Mouse (Mus musculus) brain, adult 2 months (tissue): ENCODE data around the gene Rpl9-ps6.
"Not testable (repeated sequence)": the region's sequence is repeated elsewhere in the genome, so short reads cannot be mapped to it uniquely, and the experiment has no call there.

Source experiments
- DNase-seq: peaks from one replicate; pipeline ENCODE4 v3.0.0; 2011; ENCODE audit warnings: low read depth, low spot score

Rpl9-ps6 gene

GRCm38 (mm10) chr19:32481511-32481910 is 15.1 kb upstream of the Rpl9-ps6 start:
- no peak for DNase-seq

GRCm38 (mm10) chr19:32480791-32481442 is 14.5 kb upstream of the Rpl9-ps6 start:
- DNase-seq, result no peak

GRCm38 (mm10) chr19:32480255-32480654 is 13.9 kb upstream of the Rpl9-ps6 start:
- DNase-seq, result no peak

- no peak for DNase-seq
These were observed 10.3 kb upstream of the Rpl9-ps6 start for GRCm38 (mm10) chr19:32476712-32477052.

- DNase-seq, result no peak
These were observed 9.8 kb upstream of the Rpl9-ps6 start for GRCm38 (mm10) chr19:32476016-32476711.

- no peak for DNase-seq
These were observed 4.3 kb upstream of the Rpl9-ps6 start for GRCm38 (mm10) chr19:32470570-32471263.

GRCm38 (mm10) chr19:32470059-32470497 is 3.7 kb upstream of the Rpl9-ps6 start:
- peak; percentile 84 for DNase-seq

- DNase-seq, result no peak
These were observed 947 bp upstream of the Rpl9-ps6 start for GRCm38 (mm10) chr19:32467325-32467724.

- no peak for DNase-seq
These were observed 1.1 kb downstream of the Rpl9-ps6 start for GRCm38 (mm10) chr19:32465228-32465627.

GRCm38 (mm10) chr19:32463037-32463436 is 3.3 kb downstream of the Rpl9-ps6 start:
- no peak for DNase-seq

GRCm38 (mm10) chr19:32457631-32458030 is 8.7 kb downstream of the Rpl9-ps6 start:
- not testable (repeated sequence) for DNase-seq

- no peak for DNase-seq
These were observed 9.6 kb downstream of the Rpl9-ps6 start for GRCm38 (mm10) chr19:32456744-32457143.

- DNase-seq, result peak; percentile 71
These were observed 14.1 kb downstream of the Rpl9-ps6 start for GRCm38 (mm10) chr19:32452231-32452630.

- DNase-seq, result no peak
These were observed 17.4 kb downstream of the Rpl9-ps6 start for GRCm38 (mm10) chr19:32448931-32449330.

- peak; percentile 21 for DNase-seq
These were observed 24.8 kb downstream of the Rpl9-ps6 start for GRCm38 (mm10) chr19:32441568-32441967.

GRCm38 (mm10) chr19:32439356-32439755 is 27.0 kb downstream of the Rpl9-ps6 start:
- no peak for DNase-seq

- no peak for DNase-seq
These were observed 40.5 kb downstream of the Rpl9-ps6 start for GRCm38 (mm10) chr19:32425856-32426255.

- DNase-seq, result no peak
These were observed 41.7 kb downstream of the Rpl9-ps6 start for GRCm38 (mm10) chr19:32424706-32425105.

- peak; percentile 7 for DNase-seq
These were observed 47.3 kb downstream of the Rpl9-ps6 start for GRCm38 (mm10) chr19:32419069-32419468.

GRCm38 (mm10) chr19:32416692-32417317 is 49.6 kb downstream of the Rpl9-ps6 start:
- DNase-seq, result no peak
